Mouse (Mus musculus) forebrain, embryonic 16.5 days (tissue): ENCODE data around the gene Srbd1. TPM values are rescaled to one million over a fixed set of nuclear protein-coding genes. Genes with fewer than 3 reads are reported as not detected.

Experiments used
- ATAC-seq: fragments of 200-750 bp; cut with Nextera tagmentation; 2 replicates; pipeline ENCODE4 v1.8.0; 2017; ENCODE audit warnings: mild to moderate bottlenecking, moderate library complexity
- H3K27ac ChIP-seq: fragments of 300-500 bp; sonication (generic); 2 replicates; pipeline ENCODE4 v1.5.1; 2014; ENCODE audit warnings: low read length, control low read depth
- H3K27me3 ChIP-seq: fragments of 300-500 bp; sonication (generic); replicated peaks from 2 replicates; pipeline ENCODE4 v1.6.1; 2014; ENCODE audit warnings: low read length; ENCODE audit not compliant: control insufficient read depth, insufficient read depth
- H3K36me3 ChIP-seq: fragments of 300-500 bp; sonication (generic); 2 replicates; pipeline ENCODE4 v1.6.1; 2014; ENCODE audit not compliant: control insufficient read depth, insufficient read depth
- H3K4me1 ChIP-seq: fragments of 300-500 bp; sonication (generic); replicated peaks from 2 replicates; pipeline ENCODE4 v1.6.1; 2014; ENCODE audit warnings: low read length; ENCODE audit not compliant: control insufficient read depth, insufficient read depth
- H3K4me2 ChIP-seq: fragments of 300-500 bp; sonication (generic); 2 replicates; pipeline ENCODE4 v1.6.1; 2014; ENCODE audit warnings: mild to moderate bottlenecking, low read length, control low read depth
- H3K4me3 ChIP-seq: fragments of 300-500 bp; sonication (generic); replicated peaks from 2 replicates; pipeline ENCODE4 v1.5.1; 2014; ENCODE audit warnings: mild to moderate bottlenecking, low read length, control low read depth
- H3K9ac ChIP-seq: fragments of 300-500 bp; sonication (generic); replicated peaks from 2 replicates; pipeline ENCODE4 v1.6.1; 2014; ENCODE audit warnings: low read depth, low read length, control low read depth
- H3K9me3 ChIP-seq: fragments of 300-500 bp; sonication (generic); 2 replicates; pipeline ENCODE4 v1.6.1; 2016; ENCODE audit warnings: low read length; ENCODE audit not compliant: control insufficient read depth
- WGBS: fragments of 180-500 bp; shearing (Covaris S2); extraction: QIAGEN DNeasy Blood & Tissue Kit; methylation state at CpG from one replicate; pipeline ENCODE4 v1.1.7; 2014; 5-methylcytosine and 5-hydroxymethylcytosine counted together
- polyA plus RNA-seq: library from polyadenylated mRNA; unstranded; fragments of >200 nt; fragmentation: Nextera tagmentation; extraction: Ambion mirVana; gene quantifications from 2 replicates; pipeline ENCODE4 v1.2.1, GENCODE M21; 2015

Srbd1 gene
- polyA plus RNA-seq, 1 experiment from 2014 or later = 17.9 TPM

- no peaks in the 10 kb centered on the region for H3K9me3 ChIP-seq
- no peak overlapping the region for H3K4me3 ChIP-seq
- H3K27me3 ChIP-seq = no peaks in the 10 kb centered on the region
- no peaks in the 10 kb centered on the region for H3K36me3 ChIP-seq
- H3K9ac ChIP-seq = no peak overlapping the region
- H3K4me2 ChIP-seq = no peak overlapping the region
- no peak overlapping the region for H3K27ac ChIP-seq
- H3K4me1 ChIP-seq = peaks cover 6% of the 10 kb centered on the region; the same call in 1 of the 2 replicates
- no peak for ATAC-seq
- 84% methylated on average over 1 of the region's 1 CpGs for WGBS
Measured at GRCm38 (mm10) chr17:86029175-86029574, 115.8 kb downstream of the Srbd1 start.

GRCm38 (mm10) chr17:86027577-86028199 is 117.3 kb downstream of the Srbd1 start:
- ATAC-seq = no peak
- no peaks in the 10 kb centered on the region for H3K27me3 ChIP-seq
- no peak overlapping the region for H3K4me2 ChIP-seq
- peaks cover 6% of the 10 kb centered on the region; the same call in 1 of the 2 replicates for H3K4me1 ChIP-seq
- H3K9ac ChIP-seq = no peak overlapping the region
- H3K36me3 ChIP-seq = no peaks in the 10 kb centered on the region
- 89% methylated on average over 4 of the region's 4 CpGs for WGBS
- H3K27ac ChIP-seq = no peak overlapping the region
- no peak overlapping the region for H3K4me3 ChIP-seq
- H3K9me3 ChIP-seq = no peaks in the 10 kb centered on the region

- Histone ChIP-seq H3K9ac (no peak overlapping the region), H3K4me2 (no peak overlapping the region), H3K36me3 (no peaks in the 10 kb centered on the region), H3K4me3 (no peak overlapping the region), H3K27ac (no peak overlapping the region), H3K4me1 (no peaks in the 10 kb centered on the region), H3K9me3 (0 out of 2 replicates have a peak, but pooled peaks cover 2% of the 10 kb centered on the region), H3K27me3 (no peaks in the 10 kb centered on the region)
- no peak for ATAC-seq
- WGBS = 95% methylated on average over 3 of the region's 3 CpGs
Measured at GRCm38 (mm10) chr17:86024589-86024988, 120.4 kb downstream of the Srbd1 start.

GRCm38 (mm10) chr17:86022366-86022765 is 122.6 kb downstream of the Srbd1 start:
- Histone ChIP-seq H3K9ac (no peak overlapping the region), H3K9me3 (0 out of 2 replicates have a peak, but pooled peaks cover 3% of the 10 kb centered on the region), H3K4me3 (no peak overlapping the region), H3K36me3 (no peaks in the 10 kb centered on the region), H3K27ac (no peak overlapping the region), H3K4me2 (no peak overlapping the region), H3K27me3 (no peaks in the 10 kb centered on the region), H3K4me1 (no peaks in the 10 kb centered on the region)
- no peak for ATAC-seq
- WGBS = 70% methylated on average over 4 of the region's 4 CpGs

GRCm38 (mm10) chr17:86021815-86022214 is 123.2 kb downstream of the Srbd1 start:
- Histone ChIP-seq H3K27ac (no peak overlapping the region), H3K36me3 (no peaks in the 10 kb centered on the region), H3K4me2 (no peak overlapping the region), H3K9ac (no peak overlapping the region), H3K4me1 (no peaks in the 10 kb centered on the region), H3K4me3 (no peak overlapping the region), H3K9me3 (0 out of 2 replicates have a peak, but pooled peaks cover 3% of the 10 kb centered on the region), H3K27me3 (no peaks in the 10 kb centered on the region)
- ATAC-seq = no peak
- WGBS = 83% methylated on average over 1 of the region's 1 CpGs

- no peaks in the 10 kb centered on the region for H3K4me1 ChIP-seq
- H3K4me2 ChIP-seq = no peak overlapping the region
- no peak for ATAC-seq
- H3K27ac ChIP-seq = no peak overlapping the region
- WGBS = 92% methylated on average over 5 of the region's 5 CpGs
- 0 out of 2 replicates have a peak, but pooled peaks cover 3% of the 10 kb centered on the region for H3K9me3 ChIP-seq
- H3K4me3 ChIP-seq = no peak overlapping the region
- no peak overlapping the region for H3K9ac ChIP-seq
- H3K27me3 ChIP-seq = no peaks in the 10 kb centered on the region
- H3K36me3 ChIP-seq = no peaks in the 10 kb centered on the region
Measured at GRCm38 (mm10) chr17:86021231-86021630, 123.7 kb downstream of the Srbd1 start.

GRCm38 (mm10) chr17:86019793-86020192 is 125.2 kb downstream of the Srbd1 start:
- no peak overlapping the region for H3K27ac ChIP-seq
- 96% methylated on average over 1 of the region's 1 CpGs for WGBS

GRCm38 (mm10) chr17:86014246-86014645 is 130.7 kb downstream of the Srbd1 start:
- Histone ChIP-seq H3K27ac (no peak overlapping the region), H3K36me3 (no peaks in the 10 kb centered on the region), H3K9me3 (no peaks in the 10 kb centered on the region; the same call in 1 of the 2 replicates), H3K4me3 (no peak overlapping the region), H3K4me2 (no peak overlapping the region), H3K27me3 (no peaks in the 10 kb centered on the region), H3K9ac (no peak overlapping the region), H3K4me1 (no peaks in the 10 kb centered on the region)
- ATAC-seq = no peak
- 86% methylated on average over 4 of the region's 4 CpGs for WGBS

More at GRCm38 (mm10) chr17:86019793-86020192, 125.2 kb downstream of the Srbd1 start:
- Histone ChIP-seq H3K4me2 (no peak overlapping the region), H3K27me3 (no peaks in the 10 kb centered on the region), H3K9me3 (0 out of 2 replicates have a peak, but pooled peaks cover 3% of the 10 kb centered on the region), H3K36me3 (no peaks in the 10 kb centered on the region), H3K4me1 (no peaks in the 10 kb centered on the region), H3K4me3 (no peak overlapping the region), H3K9ac (no peak overlapping the region)
- no peak for ATAC-seq

GRCm38 (mm10) chr17:86012576-86012975 is 132.4 kb downstream of the Srbd1 start:
- 91% methylated on average over 1 of the region's 1 CpGs for WGBS
- Histone ChIP-seq H3K27ac (no peak overlapping the region), H3K4me3 (no peak overlapping the region), H3K9ac (no peak overlapping the region), H3K9me3 (no peaks in the 10 kb centered on the region; the same call in 1 of the 2 replicates), H3K27me3 (no peaks in the 10 kb centered on the region), H3K4me2 (no peak overlapping the region), H3K36me3 (no peaks in the 10 kb centered on the region), H3K4me1 (no peaks in the 10 kb centered on the region)
- ATAC-seq = no peak
